Mouse (Mus musculus) liver, embryonic 16.5 days (tissue): ENCODE results near the gene Uap1. TPM values are rescaled to one million over a fixed set of nuclear protein-coding genes. Genes with fewer than 3 reads are reported as not detected.
A peak's percentile ranks its signal among the peaks of the same experiment; 100 is the strongest.

Experiments
- ATAC-seq: fragments of 200-750 bp; cut with Nextera tagmentation; 2 replicates; pipeline ENCODE4 v1.8.0; 2017; ENCODE audit warnings: low read depth, mild to moderate bottlenecking, moderate number of reproducible peaks, moderate library complexity
- H3K27ac ChIP-seq: fragments of 300-500 bp; sonication (generic); 2 replicates; pipeline ENCODE4 v1.5.1; 2014; ENCODE audit warnings: mild to moderate bottlenecking, low read length
- H3K27me3 ChIP-seq: fragments of 300-500 bp; sonication (generic); 2 replicates; pipeline ENCODE4 v1.6.1; 2014; ENCODE audit warnings: low read depth, low read length, mixed read lengths; ENCODE audit not compliant: control insufficient read depth, insufficient read depth
- H3K36me3 ChIP-seq: fragments of 300-500 bp; sonication (generic); 2 replicates; pipeline ENCODE4 v1.6.1; 2014; ENCODE audit warnings: mild to moderate bottlenecking; ENCODE audit not compliant: control insufficient read depth, insufficient read depth
- H3K4me1 ChIP-seq: fragments of 300-500 bp; sonication (generic); 2 replicates; pipeline ENCODE4 v1.6.1; 2014; ENCODE audit warnings: low read depth, low read length, mixed read lengths; ENCODE audit not compliant: control insufficient read depth
- H3K4me2 ChIP-seq: fragments of 300-500 bp; sonication (generic); 2 replicates; pipeline ENCODE4 v1.6.1; 2014; ENCODE audit warnings: low read depth, low read length, mixed read lengths
- H3K4me3 ChIP-seq: fragments of 300-500 bp; sonication (generic); 2 replicates; pipeline ENCODE4 v1.5.1; 2014; ENCODE audit warnings: low read depth, mild to moderate bottlenecking, low read length
- H3K9ac ChIP-seq: fragments of 300-500 bp; sonication (generic); 2 replicates; pipeline ENCODE4 v1.6.1; 2014; ENCODE audit warnings: low read depth, low read length
- H3K9me3 ChIP-seq: fragments of 300-500 bp; sonication (generic); replicated peaks from 2 replicates; pipeline ENCODE4 v1.6.1; 2016; ENCODE audit warnings: low read length; ENCODE audit not compliant: control insufficient read depth
- WGBS: fragments of 180-500 bp; shearing (Covaris S2); extraction: QIAGEN DNeasy Blood & Tissue Kit; methylation state at CpG from one replicate; pipeline ENCODE4 v1.1.7; 2014; ENCODE audit not compliant: insufficient replicate concordance; 5-methylcytosine and 5-hydroxymethylcytosine counted together
- polyA plus RNA-seq: library from polyadenylated mRNA; unstranded; fragments of >200 nt; fragmentation: Nextera tagmentation; extraction: Ambion mirVana; gene quantifications from 2 replicates; pipeline ENCODE4 v1.2.1, GENCODE M21; 2015

Uap1 gene
- polyA plus RNA-seq, 1 experiment from 2014 or later = 27.3 TPM

DNA sequence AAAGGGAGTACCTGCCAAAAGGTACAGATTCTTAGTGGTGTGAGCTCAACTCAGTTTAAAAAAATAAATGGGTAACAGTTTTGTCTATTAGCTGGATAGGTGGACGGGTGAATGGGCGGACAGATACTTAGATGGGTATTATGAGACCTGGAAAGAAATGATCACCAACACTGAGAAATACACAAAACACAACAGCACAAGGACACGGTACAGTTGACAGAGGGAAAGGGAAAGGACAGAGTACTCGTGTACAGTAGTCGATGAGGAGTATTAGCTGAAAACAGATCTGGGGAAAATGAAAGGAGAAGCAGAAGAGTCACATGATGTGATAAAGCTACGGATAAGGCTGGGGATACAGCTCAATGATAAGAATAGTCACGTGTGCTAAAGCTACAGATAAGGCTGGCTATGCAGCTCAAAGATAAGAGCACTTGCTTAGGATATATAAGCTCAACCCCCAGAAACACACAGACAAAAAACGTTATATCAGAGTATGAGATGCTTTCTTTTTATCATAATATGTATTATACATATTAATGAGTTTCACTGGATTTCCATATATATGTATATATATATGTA lies 2.0 kb upstream of the Uap1 start:
- no peaks in the 10 kb centered on the region for H3K27me3 ChIP-seq
- ATAC-seq = peak; percentile 10
- H3K4me2 ChIP-seq = peak overlapping the region; percentile 57
- H3K9ac ChIP-seq = peak overlapping the region; percentile 18; the same call in 1 of the 2 replicates
- H3K36me3 ChIP-seq = no peaks in the 10 kb centered on the region
- H3K4me3 ChIP-seq = 0 out of 2 replicates have a peak overlapping the region, but pooled peaks have one; percentile 11
- peaks cover 33% of the 10 kb centered on the region for H3K4me1 ChIP-seq
- peak overlapping the region; percentile 86 for H3K27ac ChIP-seq
- WGBS = 28% methylated on average over 8 of the region's 8 CpGs
- no peaks in the 10 kb centered on the region for H3K9me3 ChIP-seq

DNA sequence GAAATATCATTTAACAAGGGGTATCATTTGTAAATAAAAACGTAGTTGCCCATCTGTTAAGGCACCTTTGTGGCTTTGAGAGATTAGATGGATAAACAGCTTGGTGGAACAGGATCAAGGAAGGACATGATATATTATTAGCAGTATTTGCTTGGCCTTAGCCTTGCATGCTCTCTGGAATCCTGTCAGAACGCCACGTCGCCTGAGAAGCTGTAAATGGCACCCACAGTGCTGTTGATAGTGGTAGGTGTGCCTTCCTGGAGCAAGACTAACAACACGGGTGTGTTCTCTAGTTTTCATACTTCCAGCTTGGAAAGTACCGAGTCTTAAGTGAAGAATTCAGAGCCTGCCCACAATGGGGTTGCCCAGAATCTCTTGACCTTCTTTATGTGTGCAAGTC lies 1.1 kb upstream of the Uap1 start:
- Histone ChIP-seq H3K27me3 (no peaks in the 10 kb centered on the region), H3K4me1 (peaks cover 33% of the 10 kb centered on the region), H3K4me3 (no peak overlapping the region), H3K4me2 (peak overlapping the region; percentile 97), H3K9me3 (no peaks in the 10 kb centered on the region), H3K27ac (peak overlapping the region; percentile 86), H3K9ac (peak overlapping the region; percentile 26; the same call in 1 of the 2 replicates), H3K36me3 (no peaks in the 10 kb centered on the region)
- ATAC-seq = no peak
- 25% methylated on average over 6 of the region's 6 CpGs for WGBS

DNA sequence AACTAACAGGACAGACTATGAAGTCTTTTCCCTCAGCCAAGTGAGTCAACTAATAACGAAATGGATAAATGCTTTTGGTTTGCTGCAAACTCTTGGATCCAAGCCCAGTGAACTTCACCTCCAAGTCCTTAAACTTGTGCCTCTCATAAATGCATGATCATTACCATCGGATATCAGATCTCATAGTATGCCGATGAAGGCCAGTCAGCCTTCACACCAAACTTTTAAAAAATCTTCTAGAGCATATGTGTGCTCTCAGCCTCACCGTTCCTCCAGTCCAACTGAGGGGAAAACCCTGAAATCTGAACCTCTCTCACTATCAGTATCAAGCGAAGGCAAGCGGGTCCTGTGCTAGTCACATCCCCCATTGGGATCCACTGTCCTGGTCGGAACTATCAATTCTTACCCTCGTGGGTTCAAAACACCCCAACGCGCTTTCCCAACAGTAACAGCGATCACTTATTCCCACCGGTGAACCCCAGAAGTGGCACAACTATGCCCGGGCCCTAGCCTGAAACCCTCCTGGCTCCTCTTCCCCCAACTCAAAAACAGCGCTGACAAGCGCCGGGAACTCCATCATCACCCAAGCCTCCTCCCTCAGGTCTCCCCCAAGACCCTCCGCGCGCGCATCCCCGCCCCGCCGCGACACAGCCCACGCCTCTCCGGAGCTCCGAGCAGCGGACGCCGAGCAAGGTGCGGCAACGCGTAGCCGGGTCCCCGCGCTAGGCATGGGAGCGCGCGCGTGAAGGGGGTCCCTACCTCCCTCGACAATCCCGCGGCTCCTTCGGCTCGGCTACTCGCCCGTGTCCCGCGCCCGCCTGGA lies 555 bp downstream of the Uap1 start:
- peak; percentile 44 for ATAC-seq
- Histone ChIP-seq H3K4me1 (peaks cover 33% of the 10 kb centered on the region), H3K27ac (peak overlapping the region; percentile 89), H3K9ac (peak overlapping the region; percentile 94), H3K4me2 (peak overlapping the region; percentile 58), H3K36me3 (no peaks in the 10 kb centered on the region), H3K4me3 (peak overlapping the region; percentile 89), H3K27me3 (no peaks in the 10 kb centered on the region), H3K9me3 (no peaks in the 10 kb centered on the region)
- under 1% methylated on average over 50 of the region's 50 CpGs for WGBS

DNA sequence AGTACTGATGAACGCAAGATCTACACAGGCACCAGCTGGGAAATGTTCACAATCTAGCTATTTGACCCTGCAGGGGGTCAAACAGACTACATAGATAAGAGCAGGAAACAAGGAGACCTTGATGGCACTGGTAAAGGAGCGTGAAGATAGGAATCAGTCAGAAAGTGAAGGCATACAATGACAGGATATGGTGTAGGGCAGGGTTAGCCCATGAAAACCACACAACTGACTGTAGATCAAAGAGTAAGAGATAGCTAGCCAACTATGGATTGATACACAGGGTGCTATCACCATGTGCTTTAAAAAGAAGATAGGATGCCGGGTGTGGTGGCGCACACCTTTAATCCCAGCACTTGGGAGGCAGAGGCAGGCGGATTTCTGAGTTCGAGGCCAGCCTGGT lies 7.0 kb downstream of the Uap1 start:
- Histone ChIP-seq H3K36me3 (peaks cover 8% of the 10 kb centered on the region; the same call in 1 of the 2 replicates), H3K4me2 (no peak overlapping the region), H3K9me3 (no peaks in the 10 kb centered on the region), H3K4me1 (peaks cover 11% of the 10 kb centered on the region), H3K27ac (no peak overlapping the region), H3K9ac (no peak overlapping the region), H3K4me3 (no peak overlapping the region), H3K27me3 (no peaks in the 10 kb centered on the region)
- 59% methylated on average over 6 of the region's 6 CpGs for WGBS
- no peak for ATAC-seq

DNA sequence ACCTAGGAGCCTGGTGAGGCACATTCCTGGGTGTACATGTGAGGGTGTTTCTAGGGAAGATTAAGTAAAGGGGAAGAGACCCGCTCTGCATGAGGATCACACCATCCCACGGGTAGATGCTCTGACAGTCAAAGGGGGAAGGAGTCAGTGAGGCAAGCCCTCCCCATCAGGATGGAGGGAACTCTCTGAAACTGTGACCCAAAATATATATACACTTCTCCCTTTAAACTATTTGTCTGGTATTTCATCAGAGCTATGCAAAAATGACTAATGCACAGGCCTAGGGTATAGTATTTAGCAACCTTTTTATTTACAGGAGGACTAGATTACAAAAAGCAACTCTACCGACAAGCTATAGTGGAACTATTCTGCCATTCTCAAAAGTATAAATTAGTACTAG lies 9.8 kb downstream of the Uap1 start:
- Histone ChIP-seq H3K4me3 (no peak overlapping the region), H3K4me2 (no peak overlapping the region), H3K27me3 (no peaks in the 10 kb centered on the region), H3K9me3 (no peaks in the 10 kb centered on the region), H3K27ac (no peak overlapping the region), H3K9ac (no peak overlapping the region), H3K4me1 (peaks cover 8% of the 10 kb centered on the region), H3K36me3 (peaks cover 8% of the 10 kb centered on the region)
- no peak for ATAC-seq
- WGBS = 69% methylated on average over 3 of the region's 3 CpGs

DNA sequence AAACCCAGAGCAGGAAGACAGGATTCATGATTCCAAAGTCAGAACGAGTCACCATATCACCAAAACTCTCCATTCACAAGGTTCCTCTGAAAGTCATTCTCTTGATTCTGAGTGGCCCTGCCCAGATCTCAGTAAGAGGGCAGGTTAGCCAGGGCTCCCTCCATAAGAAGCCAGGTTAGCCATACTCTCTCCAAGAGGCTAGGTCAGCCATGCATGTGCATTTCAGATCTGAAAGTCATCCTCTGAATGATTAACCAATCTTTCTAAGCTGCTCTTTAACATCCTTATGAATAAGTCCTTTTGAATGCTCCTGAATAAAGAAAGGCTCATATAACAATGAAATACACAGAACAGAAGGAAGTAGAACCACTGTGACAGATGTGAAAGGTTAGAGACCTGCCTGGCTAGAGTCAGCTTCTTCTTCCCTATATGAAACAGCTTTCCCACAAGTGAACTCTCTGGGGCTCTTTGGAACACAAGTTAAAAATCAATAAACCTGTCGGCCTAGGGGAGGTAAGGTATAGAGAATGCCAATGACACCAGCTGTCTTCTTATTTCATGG lies 10.6 kb downstream of the Uap1 start:
- H3K27ac ChIP-seq = no peak overlapping the region; the same call in 1 of the 2 replicates
- H3K9me3 ChIP-seq = no peaks in the 10 kb centered on the region
- H3K4me3 ChIP-seq = no peak overlapping the region
- H3K4me1 ChIP-seq = peaks cover 8% of the 10 kb centered on the region
- 67% methylated on average over 2 of the region's 2 CpGs for WGBS
- H3K4me2 ChIP-seq = no peak overlapping the region
- H3K27me3 ChIP-seq = no peaks in the 10 kb centered on the region
- ATAC-seq = no peak
- peaks cover 8% of the 10 kb centered on the region for H3K36me3 ChIP-seq
- H3K9ac ChIP-seq = no peak overlapping the region

DNA sequence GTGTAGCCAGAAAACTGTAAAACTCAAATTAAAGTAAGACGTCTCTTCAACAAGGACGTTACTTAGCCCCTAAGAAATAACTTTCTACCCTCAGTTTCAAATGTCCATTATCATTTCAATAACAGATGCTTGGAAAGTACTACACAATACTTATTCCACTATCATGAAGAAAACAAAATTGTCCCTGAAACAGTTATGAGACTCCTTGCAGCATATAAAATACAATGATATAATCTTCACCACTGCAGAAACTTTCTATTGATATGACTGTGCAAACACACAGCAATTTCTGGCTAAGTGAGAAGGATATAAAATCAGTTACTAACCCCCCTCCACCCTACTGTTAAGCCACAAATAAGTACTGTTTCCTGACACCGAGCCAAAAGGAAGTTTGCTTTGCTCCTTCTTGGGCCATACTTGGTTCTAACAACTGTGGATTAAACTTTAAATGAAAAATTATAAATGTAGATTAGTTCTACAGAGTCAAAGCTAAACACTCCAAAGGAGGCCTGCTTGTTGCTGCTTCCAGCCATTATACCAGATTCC lies 11.3 kb downstream of the Uap1 start:
- WGBS = 38% methylated on average over 3 of the region's 3 CpGs
- H3K9ac ChIP-seq = no peak overlapping the region
- ATAC-seq = no peak

DNA sequence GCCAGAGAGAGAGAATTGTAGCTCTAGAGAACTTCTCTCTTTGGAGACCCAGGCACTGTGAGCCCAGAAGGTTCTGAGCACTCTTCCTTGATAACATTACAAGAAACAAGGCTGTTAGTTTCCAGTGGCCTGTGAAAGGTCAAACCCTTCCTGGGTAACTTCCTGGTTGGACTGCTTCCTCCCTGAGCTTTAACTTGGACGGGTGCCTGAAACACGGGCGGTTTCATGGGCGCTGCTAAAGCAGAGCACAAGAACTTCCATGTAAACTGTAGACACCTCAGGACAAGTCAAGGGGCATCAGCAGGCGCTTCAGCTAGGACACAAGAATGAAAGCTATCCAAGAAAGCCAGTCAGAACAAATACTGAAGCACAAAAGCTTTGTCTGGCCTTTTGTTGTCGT lies 12.9 kb downstream of the Uap1 start:
- Histone ChIP-seq H3K4me3 (no peak overlapping the region), H3K27me3 (no peaks in the 10 kb centered on the region), H3K4me2 (no peak overlapping the region), H3K36me3 (peaks cover 13% of the 10 kb centered on the region), H3K9ac (no peak overlapping the region), H3K4me1 (peaks cover 8% of the 10 kb centered on the region), H3K27ac (no peak overlapping the region), H3K9me3 (no peaks in the 10 kb centered on the region)
- no peak for ATAC-seq
- WGBS = 64% methylated on average over 6 of the region's 6 CpGs

More for the DNA sequence above, 11.3 kb downstream of the Uap1 start:
- Histone ChIP-seq H3K9me3 (no peaks in the 10 kb centered on the region), H3K27ac (no peak overlapping the region), H3K36me3 (peaks cover 10% of the 10 kb centered on the region), H3K4me1 (peaks cover 8% of the 10 kb centered on the region), H3K4me3 (no peak overlapping the region), H3K27me3 (no peaks in the 10 kb centered on the region), H3K4me2 (no peak overlapping the region)
